Comparison of ENCODE assay signal across 8 mouse cellular contexts in genomic region chr1:153331796-153332443, GRCm38 (mm10). TPM values are rescaled to one million over a fixed set of nuclear protein-coding genes. Genes with fewer than 3 reads are reported as not detected.
DNase-seq lines count a peak whose midpoint lies in the region; ATAC-seq and TF ChIP-seq lines count a peak whose summit lies in the region.

No protein-coding gene starts in this region.

- peaks cover 5% of the 10 kb centered on the region; the same call in 1 of the 2 replicates for H3K4me1 ChIP-seq in cerebellum, adult 2 months (ENCODE audit: control insufficient read depth, insufficient read depth, low read length)
- H3K4me1 ChIP-seq in hindbrain, postnatal 0 days (ENCODE audit: insufficient read depth, low read length) = 0 out of 2 replicates have a peak, but pooled peaks cover 11% of the 10 kb centered on the region
- peaks cover 29% of the 10 kb centered on the region for H3K4me1 ChIP-seq in limb, embryonic 15.5 days
- peaks cover 22% of the 10 kb centered on the region for H3K4me1 ChIP-seq in midbrain, embryonic 14.5 days (ENCODE audit: control insufficient read depth, insufficient read depth, low read length)

- H3K4me2 ChIP-seq in hindbrain, postnatal 0 days (ENCODE audit: low read depth, low read length) = peak overlapping the region; percentile 96
- peak overlapping the region; percentile 89 for H3K4me2 ChIP-seq in limb, embryonic 15.5 days
- peak overlapping the region; percentile 97 for H3K4me2 ChIP-seq in midbrain, embryonic 14.5 days (ENCODE audit: low read length)

- DNase-seq in layer of hippocampus, adult 11-12 months (ENCODE audit: low spot score) = peak; percentile 44
- DNase-seq in layer of hippocampus, adult 9-10 months (ENCODE audit: low spot score) = no peak
- peak; percentile 70 to 73 for DNase-seq in cerebellum, adult 2 months
- peak; percentile 66 for DNase-seq in hindbrain, postnatal 0 days (ENCODE audit: low spot score)
- peak; percentile 75 for DNase-seq in midbrain, embryonic 14.5 days
- peak; percentile 54 to 75 for DNase-seq in spleen, postnatal 4 days (ENCODE audit: low spot score in 2 of 2)

- peak overlapping the region; percentile 76 for H3K4me3 ChIP-seq in cerebellum, adult 2 months (replicated peaks; ENCODE audit: insufficient read depth, low read depth, low read length)
- peak overlapping the region; percentile 93 for H3K4me3 ChIP-seq in hindbrain, postnatal 0 days (ENCODE audit: low read length)
- peak overlapping the region; percentile 99 for H3K4me3 ChIP-seq in limb, embryonic 15.5 days
- H3K4me3 ChIP-seq in midbrain, embryonic 14.5 days (replicated peaks; ENCODE audit: low read depth, low read length) = peak overlapping the region; percentile 95

- WGBS in cerebellum, adult 2 months = 1% methylated on average over 42 of the region's 42 CpGs
- WGBS in hindbrain, postnatal 0 days = 1% methylated on average over 42 of the region's 42 CpGs
- WGBS in limb, embryonic 15.5 days = under 1% methylated on average over 42 of the region's 42 CpGs
- 1% methylated on average over 42 of the region's 42 CpGs for WGBS in midbrain, embryonic 14.5 days

- peak; percentile 38 for ATAC-seq in frontal cortex, adult (ENCODE audit: low TSS enrichment)
- ATAC-seq in hindbrain, postnatal 0 days = peak; percentile 50
- peak; percentile 17; the same call in 1 of the 2 replicates for ATAC-seq in limb, embryonic 15.5 days (ENCODE audit: insufficient number of reproducible peaks, low FRiP score, low TSS enrichment, low read depth)
- ATAC-seq in midbrain, embryonic 14.5 days (ENCODE audit: low FRiP score, low TSS enrichment) = peak; percentile 52; the same call in 1 of the 2 replicates

- peak; percentile 59 for TF ChIP-seq CTCF in cerebellum, adult 2 months (IDR thresholded peaks at IDR 0.05; ENCODE audit: borderline replicate concordance, insufficient read depth, low read depth, low read length)
- peak; percentile 72 for TF ChIP-seq CTCF in hindbrain, postnatal 0 days (IDR thresholded peaks at IDR 0.05; ENCODE audit: low read depth)

- peak overlapping the region; percentile 86 for H3K9ac ChIP-seq in hindbrain, postnatal 0 days (replicated peaks; ENCODE audit: low read length)
- H3K9ac ChIP-seq in limb, embryonic 15.5 days = peak overlapping the region; percentile 93
- H3K9ac ChIP-seq in midbrain, embryonic 14.5 days (replicated peaks; ENCODE audit: low read length) = peak overlapping the region; percentile 86

- TF ChIP-seq POLR2A in cerebellum, adult 2 months (IDR thresholded peaks at IDR 0.05; ENCODE audit: borderline replicate concordance, insufficient read depth, low read length) = no peak

- H3K27me3 ChIP-seq in cerebellum, adult 2 months (ENCODE audit: control insufficient read depth, insufficient read depth, low read length) = no peaks in the 10 kb centered on the region
- no peaks in the 10 kb centered on the region for H3K27me3 ChIP-seq in hindbrain, postnatal 0 days (ENCODE audit: insufficient read depth, low read length)
- H3K27me3 ChIP-seq in limb, embryonic 15.5 days = no peaks in the 10 kb centered on the region
- no peaks in the 10 kb centered on the region for H3K27me3 ChIP-seq in midbrain, embryonic 14.5 days (ENCODE audit: control insufficient read depth, insufficient read depth, low read length)

- H3K27ac ChIP-seq in cerebellum, adult 2 months (ENCODE audit: insufficient read depth, low read length) = peak overlapping the region; percentile 48
- peak overlapping the region; percentile 92 for H3K27ac ChIP-seq in hindbrain, postnatal 0 days
- peak overlapping the region; percentile 93 for H3K27ac ChIP-seq in limb, embryonic 15.5 days
- H3K27ac ChIP-seq in midbrain, embryonic 14.5 days (replicated peaks; ENCODE audit: low read depth, low read length) = peak overlapping the region; percentile 87

- no peaks in the 10 kb centered on the region for H3K36me3 ChIP-seq in hindbrain, postnatal 0 days (ENCODE audit: insufficient read depth, low read length)
- no peaks in the 10 kb centered on the region for H3K36me3 ChIP-seq in limb, embryonic 15.5 days
- H3K36me3 ChIP-seq in midbrain, embryonic 14.5 days (ENCODE audit: control insufficient read depth, insufficient read depth, low read length) = no peaks in the 10 kb centered on the region

- no peaks in the 10 kb centered on the region for H3K9me3 ChIP-seq in hindbrain, postnatal 0 days (ENCODE audit: low read length)
- H3K9me3 ChIP-seq in limb, embryonic 15.5 days = no peaks in the 10 kb centered on the region
- H3K9me3 ChIP-seq in midbrain, embryonic 14.5 days (ENCODE audit: control insufficient read depth, low read length) = no peaks in the 10 kb centered on the region

RNA-seq across cellular contexts. Expression of gene Lamc1, which starts 0.7 kb away (rescaled TPM):
- 21.3 and 22.2 TPM in 2 replicates for polyA plus RNA-seq in cerebellum, adult 2 months (2012; rRNA removed)
- 46.1 and 52.9 TPM in 2 replicates for total RNA-seq in hindbrain, postnatal 0 days (2014; rRNA removed)
- 13.5 and 13.9 TPM in 2 replicates for polyA plus RNA-seq in hindbrain, postnatal 0 days (2015; fragmentation: Nextera tagmentation; extraction: Ambion mirVana)
- 47.1 and 52.0 TPM in 2 replicates for polyA plus RNA-seq in limb, embryonic 15.5 days (2015; fragmentation: Nextera tagmentation; extraction: Ambion mirVana)
- polyA plus RNA-seq in midbrain, embryonic 14.5 days (2014; fragmentation: Nextera tagmentation; extraction: Ambion mirVana) = 12.4 and 23.8 TPM in 2 replicates
